Comparison of ENCODE assay signal across 8 mouse cellular contexts in genomic region chr9:121298411-121299091, GRCm38 (mm10). TPM values are rescaled to one million over a fixed set of nuclear protein-coding genes. Genes with fewer than 3 reads are reported as not detected.
DNase-seq lines count a peak whose midpoint lies in the region; ATAC-seq lines count a peak whose summit lies in the region.

No protein-coding gene starts in this region.

- peak overlapping the region; percentile 93 for H3K4me2 ChIP-seq in heart, embryonic 12.5 days

- H3K27me3 ChIP-seq in heart, embryonic 12.5 days (replicated peaks): peaks cover 5% of the 10 kb centered on the region; the same call in 1 of the 2 replicates
- H3K27me3 ChIP-seq in splenic B cell, adult 2 months (ENCODE audit: control insufficient read depth, insufficient read depth, low read length, poor library complexity, severe bottlenecking): no peaks in the 10 kb centered on the region

- DNase-seq in adrenal gland, postnatal 10 days: peak; percentile 76
- no peak for DNase-seq in adrenal gland, adult 18-20 months (ENCODE audit: low spot score in 2 of 2)
- peak; percentile 72 for DNase-seq in kidney, postnatal 10 days
- peak; percentile 79 for DNase-seq in splenic B cell, adult 2 months (ENCODE audit: low read depth, low spot score)
- no peak for DNase-seq in left cerebral cortex, postnatal 25 days (ENCODE audit: low spot score in 2 of 2)

- 33% methylated on average over 15 of the region's 15 CpGs for WGBS in heart, embryonic 12.5 days

- intact Hi-C loops in left cerebral cortex, postnatal 25 days (cut with DNase I): loop anchor here (5.0 kb wide), 1 partner anchor 74 kb away; no protein-coding TSS in a partner anchor

- no peaks in the 10 kb centered on the region for H3K36me3 ChIP-seq in heart, embryonic 12.5 days
- no peaks in the 10 kb centered on the region; the same call in 1 of the 2 replicates for H3K36me3 ChIP-seq in splenic B cell, adult 2 months (ENCODE audit: control insufficient read depth, insufficient read depth, low read length, poor library complexity, severe bottlenecking)

- H3K4me3 ChIP-seq in brown adipose tissue, adult 24 weeks (ENCODE audit: insufficient read depth, low read depth, low read length): peak overlapping the region; percentile 97
- peak overlapping the region; percentile 91 for H3K4me3 ChIP-seq in heart, embryonic 12.5 days

- H3K4me1 ChIP-seq in brown adipose tissue, adult 24 weeks (ENCODE audit: control insufficient read depth, insufficient read depth, insufficient read length, low read length): peaks cover 32% of the 10 kb centered on the region
- peaks cover 40% of the 10 kb centered on the region for H3K4me1 ChIP-seq in heart, embryonic 12.5 days (replicated peaks)

- peak overlapping the region; percentile 94 for H3K27ac ChIP-seq in brown adipose tissue, adult 24 weeks (replicated peaks; ENCODE audit: low read depth, low read length)
- H3K27ac ChIP-seq in heart, embryonic 12.5 days (ENCODE audit: poor library complexity, severe bottlenecking): peak overlapping the region; percentile 50

- H3K9ac ChIP-seq in heart, embryonic 12.5 days: peak overlapping the region; percentile 98

- no peak for ATAC-seq in heart, embryonic 12.5 days (ENCODE audit: insufficient number of reproducible peaks, low FRiP score)
- peak; percentile 28 for ATAC-seq in megakaryocyte, adult 5-6 weeks (ENCODE audit: poor library complexity, severe bottlenecking)

- H3K9me3 ChIP-seq in heart, embryonic 12.5 days (replicated peaks): no peaks in the 10 kb centered on the region

RNA-seq across cellular contexts. Expression of gene Trak1, which starts 1.2 kb away (rescaled TPM):
- total RNA-seq in adrenal gland, postnatal 10 days (2021): 100 to 1,000 TPM in 1 of 2 experiments, 10 to 100 TPM in 1; 84.0 to 117 TPM
- 10 to 100 TPM; 75.7 to 96.6 TPM for total RNA-seq in adrenal gland, adult 18-20 months (2021)
- 64.3 and 66.0 TPM in 2 replicates for polyA plus RNA-seq in brown adipose tissue, adult 24 weeks (2012; ENCODE audit: insufficient read depth, insufficient read length, missing spikeins)
- 37.3 and 42.0 TPM in 2 replicates for polyA plus RNA-seq in heart, embryonic 12.5 days (2016; fragmentation: Nextera tagmentation; extraction: Ambion mirVana)
- 23.2 and 25.0 TPM in 2 replicates for total RNA-seq in megakaryocyte, adult 5-6 weeks (2015)
- total RNA-seq in megakaryocyte, adult 5-6 weeks (2017): 20.0 and 22.0 TPM in 2 replicates
- total RNA-seq in left cerebral cortex, postnatal 25 days (2021): 100 to 1,000 TPM; 240 to 249 TPM

RNA-seq across cellular contexts. Expression of gene Ulk4, which starts 21.6 kb away (rescaled TPM):
- 1 to 10 TPM; 1.6 to 3.5 TPM for total RNA-seq in adrenal gland, postnatal 10 days (2021)
- 1 to 10 TPM; 1.2 to 2.2 TPM for total RNA-seq in adrenal gland, adult 18-20 months (2021)
- polyA plus RNA-seq in brown adipose tissue, adult 24 weeks (2012; ENCODE audit: insufficient read depth, insufficient read length, missing spikeins): 4.4 TPM in 1 of 2 replicates, not detected in the other
- polyA plus RNA-seq in heart, embryonic 12.5 days (2016; fragmentation: Nextera tagmentation; extraction: Ambion mirVana): 97.4 and 111 TPM in 2 replicates
- 0.20 TPM in 1 of 2 replicates, not detected in the other for total RNA-seq in megakaryocyte, adult 5-6 weeks (2015)
- total RNA-seq in megakaryocyte, adult 5-6 weeks (2017): 0.12 and 1.0 TPM in 2 replicates
- 1 to 10 TPM; 7.4 to 9.1 TPM for total RNA-seq in left cerebral cortex, postnatal 25 days (2021)

Comparison
In these comparisons a context has a peak if more than half of its experiments do, and no peak if none do; other contexts are left out.
1. DNase-seq: peak in adrenal gland, postnatal 10 days (single experiment), kidney, postnatal 10 days (single experiment) and splenic B cell, adult 2 months (single experiment); none in adrenal gland, adult 18-20 months (0 of 2) and left cerebral cortex, postnatal 25 days (0 of 2).